Mouse (Mus musculus): Measurements from ENCODE around the gene D630045J12Rik. TPM values are rescaled to one million over a fixed set of nuclear protein-coding genes. Genes with fewer than 3 reads are reported as not detected.

D630045J12Rik gene
- polyA plus RNA-seq, 1 experiment from 2014 or later: 3.5 TPM

GRCm38 (mm10) chr6:38215448-38216110 lies 38.2 kb downstream of the D630045J12Rik start:
- ATAC-seq (replicated peaks; ENCODE audit: low FRiP score, low read depth) (no peak), DNase-seq (ENCODE audit: low spot score) (no peak)
- no peaks in the 10 kb centered on the region for H3K36me3 ChIP-seq (ENCODE audit: insufficient read depth, low read length)
- no peaks in the 10 kb centered on the region; the same call in 1 of the 2 replicates for H3K9me3 ChIP-seq (replicated peaks; ENCODE audit: low read length)
- no peak overlapping the region for H3K4me3 ChIP-seq (replicated peaks; ENCODE audit: low read depth, low read length)
- no peak overlapping the region for H3K4me2 ChIP-seq (ENCODE audit: low read length)
- no peaks in the 10 kb centered on the region for H3K27me3 ChIP-seq (ENCODE audit: insufficient read depth, low read length)
- TF ChIP-seq CTCF (IDR thresholded peaks at IDR 0.05; ENCODE audit: low read depth): no peak
- no peaks in the 10 kb centered on the region for H3K4me1 ChIP-seq (replicated peaks; ENCODE audit: insufficient read depth, low read length)
- H3K27ac ChIP-seq: no peak overlapping the region
- H3K9ac ChIP-seq (ENCODE audit: low read depth, low read length): no peak overlapping the region
- 77% methylated on average over 14 of the region's 14 CpGs for WGBS

- no peak overlapping the region for H3K9ac ChIP-seq (ENCODE audit: low read depth, low read length)
- H3K4me1 ChIP-seq (replicated peaks; ENCODE audit: insufficient read depth, low read length): no peaks in the 10 kb centered on the region; the same call in 1 of the 2 replicates
- no peak for TF ChIP-seq CTCF (IDR thresholded peaks at IDR 0.05; ENCODE audit: low read depth)
- WGBS: 79% methylated on average over 2 of the region's 2 CpGs
- H3K4me3 ChIP-seq (replicated peaks; ENCODE audit: low read depth, low read length): no peak overlapping the region
- H3K27ac ChIP-seq: no peak overlapping the region
- H3K9me3 ChIP-seq (replicated peaks; ENCODE audit: low read length): no peaks in the 10 kb centered on the region
- no peak overlapping the region for H3K4me2 ChIP-seq (ENCODE audit: low read length)
- no peaks in the 10 kb centered on the region for H3K27me3 ChIP-seq (ENCODE audit: insufficient read depth, low read length)
- H3K36me3 ChIP-seq (ENCODE audit: insufficient read depth, low read length): no peaks in the 10 kb centered on the region
- ATAC-seq (replicated peaks; ENCODE audit: low FRiP score, low read depth) (no peak), DNase-seq (ENCODE audit: low spot score) (no peak)
Observed at GRCm38 (mm10) chr6:38207621-38208020, 46.2 kb downstream of the D630045J12Rik start.

GRCm38 (mm10) chr6:38206941-38207531 lies 46.8 kb downstream of the D630045J12Rik start:
- Histone ChIP-seq H3K4me3 (replicated peaks; ENCODE audit: low read depth, low read length) (no peak overlapping the region), H3K27ac (no peak overlapping the region), H3K36me3 (ENCODE audit: insufficient read depth, low read length) (no peaks in the 10 kb centered on the region), H3K27me3 (ENCODE audit: insufficient read depth, low read length) (no peaks in the 10 kb centered on the region), H3K9me3 (replicated peaks; ENCODE audit: low read length) (no peaks in the 10 kb centered on the region), H3K4me2 (ENCODE audit: low read length) (no peak overlapping the region), H3K4me1 (replicated peaks; ENCODE audit: insufficient read depth, low read length) (peaks cover 1% of the 10 kb centered on the region; the same call in 1 of the 2 replicates), H3K9ac (ENCODE audit: low read depth, low read length) (no peak overlapping the region)
- ATAC-seq (replicated peaks; ENCODE audit: low FRiP score, low read depth) (no peak), DNase-seq (ENCODE audit: low spot score) (peak; percentile 57)
- WGBS: 24% methylated on average over 8 of the region's 8 CpGs
- no peak for TF ChIP-seq CTCF (IDR thresholded peaks at IDR 0.05; ENCODE audit: low read depth)

GRCm38 (mm10) chr6:38205375-38205774 lies 48.4 kb downstream of the D630045J12Rik start:
- DNase-seq (ENCODE audit: low spot score): no peak
- Histone ChIP-seq H3K36me3 (ENCODE audit: insufficient read depth, low read length) (no peaks in the 10 kb centered on the region), H3K4me3 (replicated peaks; ENCODE audit: low read depth, low read length) (no peak overlapping the region), H3K9ac (ENCODE audit: low read depth, low read length) (no peak overlapping the region), H3K27me3 (ENCODE audit: insufficient read depth, low read length) (no peaks in the 10 kb centered on the region), H3K4me1 (replicated peaks; ENCODE audit: insufficient read depth, low read length) (peaks cover 3% of the 10 kb centered on the region; the same call in 1 of the 2 replicates), H3K27ac (no peak overlapping the region), H3K9me3 (replicated peaks; ENCODE audit: low read length) (no peaks in the 10 kb centered on the region), H3K4me2 (ENCODE audit: low read length) (no peak overlapping the region)
- no peak for TF ChIP-seq CTCF (IDR thresholded peaks at IDR 0.05; ENCODE audit: low read depth)
- WGBS: 82% methylated on average over 6 of the region's 6 CpGs
- no peak for ATAC-seq (replicated peaks; ENCODE audit: low FRiP score, low read depth)

GRCm38 (mm10) chr6:38203820-38204219 lies 50.0 kb downstream of the D630045J12Rik start:
- Histone ChIP-seq H3K4me2 (ENCODE audit: low read length) (no peak overlapping the region), H3K27ac (no peak overlapping the region), H3K9me3 (replicated peaks; ENCODE audit: low read length) (no peaks in the 10 kb centered on the region), H3K4me3 (replicated peaks; ENCODE audit: low read depth, low read length) (no peak overlapping the region), H3K4me1 (replicated peaks; ENCODE audit: insufficient read depth, low read length) (peaks cover 3% of the 10 kb centered on the region; the same call in 1 of the 2 replicates), H3K27me3 (ENCODE audit: insufficient read depth, low read length) (no peaks in the 10 kb centered on the region), H3K9ac (ENCODE audit: low read depth, low read length) (no peak overlapping the region), H3K36me3 (ENCODE audit: insufficient read depth, low read length) (no peaks in the 10 kb centered on the region)
- DNase-seq (ENCODE audit: low spot score) (no peak), ATAC-seq (replicated peaks; ENCODE audit: low FRiP score, low read depth) (peak; percentile 61)
- no peak for TF ChIP-seq CTCF (IDR thresholded peaks at IDR 0.05; ENCODE audit: low read depth)
- WGBS: 45% methylated on average over 4 of the region's 4 CpGs

- TF ChIP-seq CTCF (IDR thresholded peaks at IDR 0.05; ENCODE audit: low read depth): no peak
- H3K27me3 ChIP-seq (ENCODE audit: insufficient read depth, low read length): no peaks in the 10 kb centered on the region
- H3K4me1 ChIP-seq (replicated peaks; ENCODE audit: insufficient read depth, low read length): peaks cover 3% of the 10 kb centered on the region; the same call in 1 of the 2 replicates
- WGBS: 20% methylated on average over 12 of the region's 12 CpGs
- H3K4me3 ChIP-seq (replicated peaks; ENCODE audit: low read depth, low read length): no peak overlapping the region
- no peak overlapping the region for H3K4me2 ChIP-seq (ENCODE audit: low read length)
- ATAC-seq (replicated peaks; ENCODE audit: low FRiP score, low read depth) (no peak), DNase-seq (ENCODE audit: low spot score) (peak; percentile 64)
- no peak overlapping the region for H3K9ac ChIP-seq (ENCODE audit: low read depth, low read length)
- H3K27ac ChIP-seq: no peak overlapping the region
- H3K36me3 ChIP-seq (ENCODE audit: insufficient read depth, low read length): no peaks in the 10 kb centered on the region
- no peaks in the 10 kb centered on the region for H3K9me3 ChIP-seq (replicated peaks; ENCODE audit: low read length)
Observed at GRCm38 (mm10) chr6:38202816-38203215, 51.0 kb downstream of the D630045J12Rik start.

Measured in kidney, postnatal 0 days (tissue).